Mouse (Mus musculus): ENCODE results near the gene Milr1. TPM values are rescaled to one million over a fixed set of nuclear protein-coding genes. Genes with fewer than 3 reads are reported as not detected.

The Milr1 gene
- polyA plus RNA-seq (2015; fragmentation: Nextera tagmentation; extraction: Ambion mirVana) = 2.6 and 3.8 TPM in 2 replicates

DNA sequence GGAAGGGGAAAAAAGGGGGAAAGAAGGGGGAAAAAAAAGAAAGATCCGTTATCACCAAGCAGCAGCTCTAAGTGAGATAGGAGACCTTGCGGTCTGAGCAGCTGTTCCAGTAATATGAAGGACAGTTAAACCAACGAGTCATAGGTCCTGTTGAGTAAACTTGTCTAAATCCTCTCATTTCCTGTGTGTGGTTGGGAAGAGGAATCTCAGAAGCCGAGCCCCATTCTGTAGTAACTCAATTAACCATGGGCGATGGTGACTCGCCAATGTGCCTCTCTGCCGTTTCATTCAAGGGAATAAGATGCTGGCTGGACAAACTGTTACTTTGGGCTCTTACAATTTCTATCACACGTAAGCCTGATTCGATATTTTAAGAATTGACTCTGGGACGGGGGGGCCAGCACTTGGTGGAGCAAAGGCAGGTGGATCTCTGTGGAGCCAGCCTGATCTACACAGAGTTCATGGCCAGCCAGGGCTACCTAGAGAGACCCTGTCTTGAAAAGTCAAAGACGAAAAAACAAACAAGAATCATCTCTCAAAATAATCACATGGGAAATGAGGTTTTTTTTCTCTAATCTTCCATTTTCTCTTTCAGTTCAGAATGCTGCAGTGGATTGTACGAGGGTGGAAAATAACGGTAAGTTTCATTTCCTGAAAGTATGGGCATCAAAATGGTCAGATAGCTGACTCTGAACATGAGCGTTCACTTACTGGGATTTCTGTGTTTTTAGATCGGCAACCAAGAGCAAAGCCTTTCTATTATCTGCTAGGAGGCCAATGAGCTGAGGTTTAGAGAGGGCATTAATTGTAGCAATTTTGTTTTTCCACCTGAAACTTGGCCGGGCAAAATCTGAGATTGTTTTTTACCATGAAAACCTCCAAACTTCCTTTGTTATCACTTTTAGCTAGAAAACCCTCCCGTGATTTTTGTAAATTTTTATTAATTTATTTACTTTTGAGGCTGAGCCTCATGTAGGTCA, at the start of gene Milr1:
Gene Milr1 (plus strand): TSS at position 188 of the 980 bp plus-strand sequence.

DNA sequence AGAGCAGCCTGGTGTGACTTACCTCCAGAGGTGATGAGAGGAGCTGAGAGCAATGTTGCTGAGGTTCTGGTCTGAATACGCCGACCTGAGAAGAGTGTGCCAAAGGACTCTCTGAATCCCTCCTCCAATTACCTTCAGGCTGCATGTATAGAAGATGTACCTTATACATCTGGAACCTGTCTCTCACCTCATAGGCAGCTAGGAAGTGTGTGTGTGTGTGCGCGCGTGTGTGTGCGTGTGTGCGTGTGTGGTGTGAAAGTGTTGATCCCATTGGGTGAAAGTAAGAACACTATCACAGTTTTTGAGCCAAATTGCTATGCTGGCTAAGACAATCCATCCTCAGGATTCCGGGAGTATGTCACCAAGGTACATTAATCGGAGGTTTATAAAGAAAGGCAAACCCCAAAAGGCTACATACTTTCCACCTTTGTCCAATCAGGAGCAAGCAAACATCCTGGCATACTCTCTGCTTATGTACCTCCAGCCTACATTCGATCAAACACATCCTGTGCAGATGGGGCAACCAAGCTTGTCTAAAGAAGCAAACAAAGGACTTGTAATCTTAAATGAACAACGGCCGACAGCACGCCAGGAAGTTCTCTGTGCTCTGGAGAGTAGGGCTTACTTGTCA, 790 bp upstream of the Milr1 start, which contains the start of gene Pecam1:
Gene Pecam1 (minus strand): TSS at position 508 of the 631 bp plus-strand sequence.

DNA sequence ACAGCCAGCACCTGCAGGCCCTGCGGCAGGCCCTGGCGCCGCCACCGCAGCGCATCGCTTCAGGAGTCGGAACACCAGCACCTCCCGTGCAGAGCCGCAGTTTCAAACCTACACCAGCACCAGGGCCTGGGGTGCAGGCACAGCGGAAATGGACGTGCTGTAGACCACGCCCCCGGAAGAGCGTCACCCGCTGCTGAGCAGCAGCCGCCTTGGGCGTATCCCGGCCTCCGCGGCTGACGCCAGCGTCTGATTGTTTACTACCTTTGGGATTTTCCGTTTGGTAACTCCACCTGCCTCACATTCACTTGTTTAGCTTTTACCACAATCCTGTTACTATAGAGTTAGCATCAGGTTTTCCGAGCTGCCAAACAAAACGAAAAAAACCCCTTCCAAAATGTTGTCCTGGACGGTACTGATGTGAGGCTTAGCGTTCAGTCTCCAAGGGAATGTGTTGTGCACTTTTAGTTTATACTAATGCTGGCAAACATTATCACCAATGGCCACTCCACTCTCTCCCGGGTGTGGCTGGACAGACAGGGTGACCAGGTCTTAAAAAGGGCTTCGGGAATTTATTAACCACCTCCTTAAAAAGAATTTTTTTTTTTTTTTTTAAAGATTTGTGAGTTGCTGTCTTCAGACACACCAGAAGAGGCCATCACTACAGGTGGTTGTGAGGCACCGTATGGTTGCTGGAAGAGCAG, 28.5 kb downstream of the Milr1 start, which contains the start of gene Polg2:
Gene Polg2 (minus strand): TSS at position 150 of the 701 bp plus-strand sequence.

DNA sequence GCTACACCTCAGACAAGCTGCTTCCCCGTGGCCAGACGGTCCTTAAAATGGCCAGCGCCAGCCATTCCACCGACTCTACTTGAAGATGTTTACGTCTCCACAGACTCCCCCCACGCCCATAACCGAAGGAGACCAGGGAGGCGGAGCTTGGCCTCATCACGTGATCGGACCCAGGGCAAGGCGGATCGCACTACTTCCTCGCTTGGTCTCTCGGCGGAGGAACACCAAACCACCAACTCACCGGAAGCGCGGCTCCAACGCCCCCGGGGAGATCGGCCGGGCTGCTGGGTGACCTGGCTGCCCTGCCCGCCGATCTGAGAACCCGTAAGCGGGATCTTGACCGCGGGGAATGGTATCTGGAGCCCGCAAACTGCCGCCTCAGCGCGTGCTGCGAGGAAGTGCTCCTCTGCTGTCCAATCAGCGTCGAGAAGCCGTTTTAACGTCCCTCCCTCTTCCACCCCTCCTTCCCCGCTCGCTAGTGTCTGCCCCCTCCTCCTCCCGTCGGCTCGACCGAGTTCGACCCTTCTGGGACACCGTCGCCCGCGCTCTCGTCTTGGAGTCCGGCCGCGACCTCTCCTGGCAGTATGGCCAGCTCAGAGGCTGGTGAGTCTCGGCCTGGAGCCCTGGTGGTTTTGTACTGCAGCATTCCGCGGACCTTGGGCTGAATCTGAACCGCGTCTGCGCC, 37.9 kb downstream of the Milr1 start, which contains the start of the genes Ddx5 and Cep95:
Gene Ddx5 (minus strand): TSS at position 411 of the 685 bp plus-strand sequence.
Gene Cep95 (plus strand): TSS at position 478 of the 685 bp plus-strand sequence.

Small RNA genes lying within 50 kb of the gene (microRNA-seq; reads per million reads assigned to microRNA genes)
- gene Gm25994 (0 reads per million in 2 experiments), gene Mir3064 (5.1 to 5.3 reads per million in 2 experiments)

Other genes starting within 250 kb of the Milr1 start
- 5.3 and 7.7 TPM in 2 replicates for gene Tex2, start 137.8 kb upstream of the Milr1 start, polyA plus RNA-seq (2015; fragmentation: Nextera tagmentation; extraction: Ambion mirVana)
- gene Pecam1, start 598 bp upstream of the Milr1 start, polyA plus RNA-seq (2015; fragmentation: Nextera tagmentation; extraction: Ambion mirVana) = 62.4 and 68.9 TPM in 2 replicates
- 11.6 and 11.8 TPM in 2 replicates for gene Polg2, start 28.3 kb downstream of the Milr1 start, polyA plus RNA-seq (2015; fragmentation: Nextera tagmentation; extraction: Ambion mirVana)
- 143 and 145 TPM in 2 replicates for gene Ddx5, start 38.0 kb downstream of the Milr1 start, polyA plus RNA-seq (2015; fragmentation: Nextera tagmentation; extraction: Ambion mirVana)
- gene Cep95, start 38.0 kb downstream of the Milr1 start, polyA plus RNA-seq (2015; fragmentation: Nextera tagmentation; extraction: Ambion mirVana) = 9.9 and 10.0 TPM in 2 replicates
- gene Smurf2, start 169.5 kb downstream of the Milr1 start, polyA plus RNA-seq (2015; fragmentation: Nextera tagmentation; extraction: Ambion mirVana) = 5.8 and 6.1 TPM in 2 replicates
- 45.0 and 53.4 TPM in 2 replicates for gene Kpna2, start 248.3 kb downstream of the Milr1 start, polyA plus RNA-seq (2015; fragmentation: Nextera tagmentation; extraction: Ambion mirVana)